Mouse (Mus musculus) ovary, postnatal 10 days (tissue): ENCODE results near the gene Olfr38.

Experiments
- DNase-seq: peaks from one replicate; pipeline ENCODE4 v3.0.0; 2022; ENCODE audit warnings: low spot score

Olfr38 gene

DNA sequence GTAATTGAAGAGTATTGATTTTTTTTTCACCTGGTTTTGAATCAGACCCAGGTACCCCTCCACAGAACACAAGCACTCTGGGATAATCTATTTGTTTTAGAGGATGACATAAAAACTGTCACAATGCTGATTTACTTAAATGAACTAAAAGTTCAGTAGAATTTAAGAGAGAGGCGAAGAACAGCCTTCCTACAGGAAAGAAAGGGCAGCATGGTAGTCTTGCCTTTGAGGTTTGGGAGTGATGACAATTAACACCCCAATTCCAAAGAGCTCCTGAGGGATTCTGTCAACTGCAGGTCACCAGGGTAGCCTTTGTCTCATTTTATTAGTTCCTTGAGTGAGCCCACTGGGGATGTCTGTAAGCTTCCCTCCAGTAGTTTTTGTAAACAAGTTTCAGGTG, at the start of gene Olfr38:
TSS of gene Olfr38 (plus strand) at position 301 of the 400 bp plus-strand sequence.
- no peak for DNase-seq

DNA sequence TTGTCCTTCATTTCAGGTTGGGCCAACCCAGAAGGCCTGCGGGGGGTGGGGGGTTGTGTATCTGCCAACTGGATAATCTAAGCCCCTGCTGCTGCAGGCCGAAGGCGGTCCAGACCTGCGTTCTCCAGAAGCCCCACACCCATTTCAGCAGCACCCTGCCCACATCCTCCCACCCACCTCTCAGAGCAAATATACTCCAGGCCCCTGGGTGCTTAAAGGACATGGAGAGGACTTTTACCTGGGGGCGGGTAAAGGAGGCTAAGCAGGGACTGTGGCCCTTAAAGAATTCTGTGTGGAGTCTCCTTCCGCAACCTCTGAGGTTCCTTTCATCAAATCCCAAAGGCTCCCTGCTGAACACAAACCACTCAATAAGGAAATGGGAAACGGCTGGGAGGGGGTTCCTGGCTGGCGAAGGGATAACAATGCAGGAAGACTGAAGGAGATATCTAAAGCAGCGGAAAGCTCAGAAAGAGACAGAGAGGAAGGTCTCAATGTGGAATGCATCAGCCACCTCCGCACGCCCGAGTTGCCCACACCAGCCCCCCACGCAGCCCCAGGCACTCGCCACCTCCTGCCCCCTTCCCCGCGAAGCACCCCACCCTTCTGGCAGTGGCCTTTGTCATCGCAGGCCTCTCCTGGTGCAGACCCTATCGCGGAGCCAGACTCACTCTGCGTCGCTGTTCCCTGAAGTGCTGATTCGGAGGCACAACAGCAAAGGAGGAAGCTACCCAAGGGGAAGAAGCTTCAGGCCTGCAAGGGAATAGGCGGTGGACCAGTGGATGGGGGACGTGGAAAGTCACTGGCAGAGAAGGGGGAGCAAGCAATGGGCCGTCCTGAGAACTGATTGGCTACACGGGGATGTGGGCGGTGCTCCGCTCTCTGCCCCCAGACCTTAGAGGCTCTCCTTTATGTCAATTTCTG, 46.7 kb upstream of the Olfr38 start, which contains the start of gene Tcaf1:
TSS of gene Tcaf1 (minus strand) at position 798 of the 921 bp plus-strand sequence.
- DNase-seq: peak; percentile 46

DNA sequence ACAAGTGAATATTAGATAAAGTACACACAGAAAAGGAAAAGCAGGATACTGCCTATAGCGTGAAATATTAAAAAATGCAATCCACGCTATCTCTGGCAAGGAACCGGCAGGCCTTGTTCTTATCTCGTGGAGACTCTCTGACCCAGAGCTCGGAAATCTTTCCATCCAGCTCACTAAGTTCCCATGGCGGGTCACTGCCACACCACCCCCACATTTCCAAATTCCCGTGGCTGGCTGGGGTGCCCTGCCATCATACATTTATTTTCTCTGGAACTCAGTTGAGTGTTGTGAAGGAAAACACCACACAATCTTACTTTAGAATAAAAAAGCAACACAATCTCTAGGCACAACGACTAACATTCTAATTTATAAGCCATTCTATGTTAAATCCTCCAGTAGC, 41.5 kb upstream of the Olfr38 start:
- DNase-seq: no peak

DNA sequence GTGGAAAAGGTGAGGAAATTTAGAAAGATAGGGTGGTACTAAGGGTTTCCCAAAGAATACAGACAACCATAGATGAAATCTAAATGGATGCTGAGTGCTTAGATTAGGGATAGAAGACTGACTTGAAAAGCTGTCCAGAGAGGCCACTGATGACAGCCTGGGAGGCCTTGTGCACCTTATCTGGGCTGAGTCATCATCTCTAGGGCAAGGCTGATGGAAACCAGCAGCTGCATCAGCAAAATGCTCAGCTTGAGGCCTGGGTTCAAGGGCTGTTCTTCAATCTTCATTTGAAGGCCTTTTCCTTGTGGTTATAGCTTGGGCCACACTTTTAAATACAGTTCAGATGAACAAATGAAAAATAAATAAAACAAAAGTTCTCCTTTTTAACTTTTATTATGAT, 38.2 kb upstream of the Olfr38 start:
- no peak for DNase-seq

DNA sequence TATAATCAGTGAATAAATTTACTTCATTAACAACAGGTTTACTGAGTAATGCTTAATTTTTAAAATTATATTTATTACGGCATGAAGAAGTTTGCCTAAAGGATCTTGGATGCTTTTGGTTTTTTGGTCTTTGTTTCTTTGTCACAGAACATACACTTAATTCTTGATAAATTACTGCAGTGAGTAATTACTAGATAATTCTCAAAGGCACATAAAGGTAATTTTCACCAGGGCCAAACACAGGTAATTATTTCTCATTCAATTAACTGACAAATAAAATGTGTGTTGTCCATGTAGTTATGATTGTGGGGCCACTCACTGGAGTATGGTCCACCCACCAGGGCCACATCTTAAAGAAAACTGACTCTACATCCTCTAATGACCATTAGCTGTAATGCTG, 17.1 kb upstream of the Olfr38 start, which contains the start of gene Olfr453:
TSS of gene Olfr453 (plus strand) at position 301 of the 400 bp plus-strand sequence.
- no peak for DNase-seq

DNA sequence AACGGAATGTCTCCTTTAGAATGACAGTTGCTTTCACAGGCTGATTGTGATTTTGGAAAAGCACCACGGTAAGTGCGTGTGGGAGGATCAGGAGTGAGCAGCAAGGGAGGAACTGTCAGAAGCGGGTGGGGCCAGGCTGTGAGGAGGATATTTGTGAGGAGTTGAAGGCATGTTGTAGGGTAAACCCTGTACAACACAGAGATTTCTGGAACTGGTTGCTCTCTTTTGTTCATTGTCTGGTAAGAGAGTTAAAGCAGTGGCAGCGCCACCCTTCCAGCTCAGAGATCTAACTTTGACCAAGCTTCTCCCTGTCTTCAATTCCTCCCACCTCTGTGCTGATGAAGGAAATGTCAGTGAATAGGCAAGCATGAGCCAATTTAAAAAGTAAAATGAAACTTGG, 13.9 kb upstream of the Olfr38 start:
- DNase-seq: no peak

DNA sequence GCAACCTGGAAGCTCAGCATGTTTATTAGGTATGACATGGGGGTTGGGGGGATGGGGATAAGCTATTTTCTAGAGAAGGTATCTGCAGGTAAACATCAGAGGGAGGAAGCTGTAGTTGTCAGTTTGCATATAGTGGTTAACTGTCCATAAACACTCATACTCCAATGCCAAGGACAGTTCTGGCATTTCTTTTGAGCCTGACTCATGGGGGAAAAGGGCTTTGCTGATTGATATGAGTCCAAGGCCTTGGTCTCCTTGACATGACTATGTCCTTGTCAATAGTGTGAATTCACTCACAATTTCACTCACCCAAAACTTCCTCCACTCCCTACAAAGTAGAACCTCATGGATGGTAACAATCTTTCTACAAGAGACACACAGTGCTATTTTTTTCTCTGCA, 8.4 kb upstream of the Olfr38 start:
- no peak for DNase-seq

DNA sequence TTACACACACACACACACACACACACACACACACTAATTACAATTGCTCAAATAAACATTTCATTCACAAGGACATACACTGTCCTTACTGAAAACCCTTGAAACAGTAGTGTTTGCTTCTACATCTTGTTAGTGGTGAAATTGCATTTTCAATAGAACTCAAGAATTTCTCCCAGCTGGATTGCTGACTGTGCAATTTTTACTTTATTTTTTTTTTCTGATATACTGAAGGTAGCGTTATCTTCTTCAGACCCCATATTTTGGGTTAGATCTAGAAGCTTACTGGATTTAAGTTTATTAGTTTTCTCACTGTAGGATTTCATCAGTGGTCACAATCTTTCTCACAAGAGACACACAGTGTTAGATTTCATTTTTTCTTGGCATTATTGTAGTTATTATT, 20.9 kb downstream of the Olfr38 start:
- no peak for DNase-seq

DNA sequence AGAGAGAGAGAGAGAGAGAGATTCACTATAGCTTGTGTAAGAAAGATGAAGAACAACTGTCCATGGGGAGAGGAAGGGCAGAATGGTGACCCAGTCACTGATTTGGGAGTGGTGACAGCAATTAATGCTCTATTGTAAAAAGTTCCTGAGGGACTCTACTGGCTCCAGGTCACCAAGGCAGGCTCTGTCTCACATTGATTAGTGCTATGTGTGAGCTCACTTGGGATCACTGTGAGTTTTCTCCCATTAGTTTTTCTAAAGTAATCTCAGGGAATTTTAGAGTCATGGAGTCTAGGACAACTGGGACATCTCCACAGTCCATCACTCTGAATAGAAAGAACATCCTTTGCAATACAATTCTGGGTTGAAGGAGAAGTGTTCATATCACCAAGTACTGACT, 28.6 kb downstream of the Olfr38 start, which contains the start of gene Olfr452:
TSS of gene Olfr452 (plus strand) at position 301 of the 400 bp plus-strand sequence.
- no peak for DNase-seq

DNA sequence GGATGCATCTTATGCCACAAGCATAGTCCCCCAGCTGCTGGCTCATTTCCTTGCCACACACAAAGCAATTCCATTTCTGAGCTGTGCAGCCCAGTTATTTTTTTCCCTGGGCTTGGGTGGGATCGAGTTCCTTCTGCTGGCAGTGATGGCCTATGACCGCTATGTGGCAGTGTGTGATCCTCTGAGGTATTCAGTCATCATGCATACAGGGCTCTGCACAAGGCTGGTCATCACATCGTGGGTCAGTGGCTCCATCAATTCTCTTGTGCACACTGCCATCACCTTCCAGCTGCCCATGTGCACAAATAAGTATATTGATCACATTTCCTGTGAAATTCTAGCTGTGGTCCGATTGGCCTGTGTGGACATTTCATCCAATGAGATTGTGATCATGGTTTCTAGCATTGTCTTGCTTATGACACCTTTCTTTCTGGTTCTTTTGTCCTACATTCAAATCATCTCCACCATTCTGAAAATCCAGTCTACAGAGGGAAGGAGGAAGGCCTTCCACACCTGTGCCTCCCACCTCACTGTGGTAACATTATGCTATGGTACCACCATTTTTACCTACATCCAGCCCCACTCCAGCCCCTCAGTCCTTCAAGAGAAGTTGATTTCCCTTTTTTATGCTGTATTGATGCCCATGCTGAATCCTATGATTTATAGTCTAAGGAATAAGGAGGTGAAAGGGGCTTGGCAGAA, 34.2 kb downstream of the Olfr38 start:
- no peak for DNase-seq

DNA sequence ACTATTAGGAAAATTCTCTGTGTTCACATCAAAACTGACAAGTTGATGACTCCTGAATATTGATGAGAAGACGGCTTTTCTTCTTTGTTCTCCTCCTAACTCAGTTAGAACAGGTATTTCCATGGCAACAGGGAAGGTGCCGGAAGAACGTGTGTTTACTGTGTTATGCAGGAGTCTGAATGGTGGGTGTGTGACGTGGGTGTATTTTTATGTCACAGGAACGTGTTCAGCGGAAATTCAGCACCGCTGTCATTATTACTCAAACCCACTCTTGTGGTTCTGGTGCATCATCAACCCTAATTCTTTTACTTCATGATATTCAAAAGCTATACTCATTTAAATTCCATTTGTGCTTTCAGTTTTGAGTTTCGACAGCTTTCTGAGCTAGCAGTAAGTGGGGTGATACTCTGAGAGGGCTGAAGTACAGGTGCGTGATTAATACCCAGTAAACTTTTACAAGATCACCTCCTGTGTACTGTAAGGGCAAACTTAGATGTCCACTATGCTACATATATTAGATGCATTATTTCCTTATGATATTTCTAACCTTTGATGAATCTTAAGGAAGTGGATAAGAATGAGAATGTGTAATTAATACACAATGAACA, 34.8 kb downstream of the Olfr38 start:
- no peak for DNase-seq

DNA sequence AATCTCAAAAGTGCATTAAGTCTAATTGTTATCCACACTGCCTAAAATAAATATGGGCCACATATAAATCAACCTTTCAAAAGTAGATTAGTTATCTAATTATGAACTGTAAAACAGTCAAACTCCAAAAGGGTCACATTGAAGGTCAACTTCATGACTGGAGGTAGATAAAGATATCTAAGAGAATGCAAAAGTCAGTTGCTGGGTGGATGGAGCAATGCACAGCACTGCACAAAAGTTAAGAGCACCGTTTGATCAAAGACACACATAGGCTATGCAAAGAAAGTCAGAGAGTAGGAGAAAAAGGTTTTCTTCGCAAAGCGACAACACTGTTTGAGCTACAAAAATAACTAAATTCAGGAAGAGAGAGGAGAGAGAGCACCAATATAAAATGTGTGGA, 38.8 kb downstream of the Olfr38 start:
- DNase-seq: no peak

DNA sequence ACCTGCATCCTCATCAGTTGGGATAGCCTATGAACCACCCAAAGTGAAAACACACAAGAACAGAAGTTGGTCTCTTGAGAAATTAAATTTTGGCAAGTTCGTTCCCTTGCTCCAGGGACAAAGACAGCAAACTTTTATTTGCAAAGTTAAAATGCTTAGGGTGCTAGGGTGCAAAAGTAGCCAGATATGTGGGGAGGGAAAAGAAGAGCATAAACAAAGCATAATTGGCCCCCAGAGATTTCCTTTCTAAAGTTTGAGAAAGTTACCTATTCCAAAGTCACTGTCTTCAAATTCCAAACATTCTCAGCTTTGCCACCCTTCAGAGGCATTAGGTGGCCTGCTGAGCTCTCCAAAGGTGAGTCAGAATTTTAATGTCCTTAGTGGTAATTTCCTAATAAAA, 55.4 kb downstream of the Olfr38 start, which contains the start of gene Olfr450:
TSS of gene Olfr450 (plus strand) at position 301 of the 400 bp plus-strand sequence.
- DNase-seq: no peak
